Mouse (Mus musculus) cerebellum, adult 11-12 months (tissue): Measurements from ENCODE around the gene Pde4b.
A peak's percentile ranks its signal among the peaks of the same experiment; 100 is the strongest.

Experiments used
- DNase-seq: peaks from one replicate; pipeline ENCODE4 v3.0.0; 2022

Gene Pde4b

DNA sequence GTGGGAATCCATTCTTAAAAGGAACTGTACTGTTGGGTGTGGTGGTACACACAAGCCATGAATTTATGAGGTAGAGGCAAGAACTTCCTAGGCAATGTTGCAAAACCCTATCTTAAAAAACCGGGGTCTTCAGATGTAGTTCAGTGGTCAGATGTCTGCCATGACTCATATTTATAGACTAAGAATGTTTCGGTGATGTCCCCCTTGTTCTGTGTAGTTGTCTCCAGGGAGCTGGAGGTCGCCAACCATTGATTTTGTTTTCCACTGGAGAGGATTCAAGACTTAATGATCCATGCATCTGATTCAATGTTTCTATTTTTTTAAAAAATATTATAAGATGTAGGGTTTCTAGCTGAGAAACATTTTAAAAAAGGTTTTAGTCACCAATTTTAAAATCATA, 496.1 kb downstream of the Pde4b start:
- no peak for DNase-seq

DNA sequence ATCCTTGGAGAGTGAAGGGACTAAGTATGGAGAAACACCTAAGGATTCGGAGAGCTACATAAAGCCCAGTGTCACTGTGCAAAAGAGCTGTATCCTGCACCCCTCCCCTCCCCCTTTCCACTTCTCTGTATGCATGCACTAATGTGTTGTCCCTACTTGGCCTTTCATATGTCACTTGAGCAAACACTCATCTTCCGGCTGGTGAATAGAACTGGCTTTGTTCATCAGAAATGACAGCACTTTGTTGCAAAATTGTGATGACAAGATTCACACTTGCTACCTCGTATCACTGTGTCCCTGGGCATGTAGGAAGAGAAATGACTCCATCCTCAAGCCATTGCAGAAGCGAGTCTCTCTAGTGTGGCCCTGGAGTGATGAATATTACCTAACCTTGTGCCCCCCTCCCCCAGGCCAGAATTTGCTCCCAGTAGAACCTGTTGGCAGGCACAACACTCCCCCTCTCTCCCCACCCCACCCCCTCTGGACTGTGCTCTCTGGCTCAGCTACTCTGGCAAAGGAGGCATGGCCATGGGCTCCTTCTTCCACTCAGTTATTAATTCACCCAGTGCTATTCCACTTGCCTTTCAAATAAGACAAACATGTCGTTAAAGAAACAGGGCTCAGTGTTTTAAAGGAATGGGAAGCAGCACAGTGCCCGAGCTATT, 497.4 kb downstream of the Pde4b start:
- DNase-seq: no peak

DNA sequence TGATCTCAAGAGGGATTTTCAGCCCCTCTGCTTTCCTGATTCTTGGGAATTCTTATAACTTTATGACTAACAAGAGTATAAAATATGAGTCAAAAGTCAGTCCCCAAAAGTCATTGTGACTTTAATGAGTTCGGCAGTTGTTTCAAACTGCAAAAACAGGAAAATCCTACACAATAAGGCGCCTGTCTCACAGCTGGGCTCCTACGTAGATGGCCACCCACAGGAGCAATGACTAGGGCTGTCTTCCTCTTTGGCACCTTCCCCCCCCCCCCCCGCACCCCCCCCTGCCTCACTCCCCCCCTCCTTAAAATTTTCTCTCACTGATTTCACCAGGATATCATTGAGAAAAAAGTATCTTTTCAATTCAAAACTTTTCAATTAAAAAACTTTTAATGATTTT, 498.2 kb downstream of the Pde4b start:
- DNase-seq: no peak

DNA sequence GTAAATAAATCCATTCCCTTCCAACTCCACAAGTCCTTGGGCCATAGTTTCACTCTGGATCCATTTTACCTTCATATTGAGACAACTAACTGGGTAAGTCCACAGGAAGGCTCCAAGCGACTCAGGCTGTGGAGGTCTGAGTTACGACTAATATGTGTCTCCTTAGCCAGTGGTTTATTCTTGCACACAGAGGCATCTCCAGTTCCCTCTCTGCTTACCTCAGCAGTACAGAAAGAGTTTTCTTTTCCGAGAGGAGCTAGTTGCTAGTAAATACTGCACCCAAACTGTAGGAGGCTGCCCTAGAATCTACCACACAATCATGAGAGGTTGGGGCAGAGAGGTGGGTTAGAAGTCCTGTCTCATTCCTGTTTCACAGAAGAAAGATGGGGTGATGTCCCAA, 499.4 kb downstream of the Pde4b start:
- no peak for DNase-seq

DNA sequence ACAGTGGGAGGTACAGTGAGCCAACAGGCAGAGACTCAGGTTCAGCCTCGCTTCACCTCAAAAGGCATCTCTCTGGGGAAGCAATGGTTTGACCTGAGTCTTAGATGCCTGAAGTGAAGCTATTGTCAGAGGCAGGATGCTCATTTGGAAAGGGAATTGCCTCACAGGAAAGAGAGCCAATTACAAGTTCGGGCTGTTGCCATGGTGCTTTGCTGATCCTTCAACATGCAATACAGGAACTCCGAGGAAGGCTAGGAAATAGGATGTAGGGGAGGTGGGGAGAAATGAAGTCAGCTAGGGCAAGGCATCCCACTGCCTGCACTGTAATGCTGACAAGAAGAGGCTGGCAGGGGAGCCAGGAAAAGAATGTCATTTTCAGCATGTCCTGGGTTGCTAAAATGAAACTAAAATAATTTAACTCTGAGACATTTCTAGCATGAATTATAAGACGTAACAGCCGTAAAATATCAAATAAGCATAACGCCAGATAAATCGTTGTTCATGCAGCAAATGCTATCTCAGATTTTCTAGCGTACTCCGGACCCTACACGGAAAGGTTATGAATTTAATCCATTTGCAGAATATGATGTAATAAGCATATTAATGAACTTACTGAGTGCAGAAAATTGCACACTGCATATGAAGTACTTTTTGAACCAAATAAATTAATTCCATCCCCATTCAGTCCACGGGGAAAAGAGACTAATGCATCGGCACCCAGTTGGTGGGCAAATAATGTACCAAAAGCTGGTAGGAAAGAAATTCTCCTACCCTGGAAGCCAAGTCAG, 501.5 kb downstream of the Pde4b start:
- DNase-seq: peak; percentile 42

DNA sequence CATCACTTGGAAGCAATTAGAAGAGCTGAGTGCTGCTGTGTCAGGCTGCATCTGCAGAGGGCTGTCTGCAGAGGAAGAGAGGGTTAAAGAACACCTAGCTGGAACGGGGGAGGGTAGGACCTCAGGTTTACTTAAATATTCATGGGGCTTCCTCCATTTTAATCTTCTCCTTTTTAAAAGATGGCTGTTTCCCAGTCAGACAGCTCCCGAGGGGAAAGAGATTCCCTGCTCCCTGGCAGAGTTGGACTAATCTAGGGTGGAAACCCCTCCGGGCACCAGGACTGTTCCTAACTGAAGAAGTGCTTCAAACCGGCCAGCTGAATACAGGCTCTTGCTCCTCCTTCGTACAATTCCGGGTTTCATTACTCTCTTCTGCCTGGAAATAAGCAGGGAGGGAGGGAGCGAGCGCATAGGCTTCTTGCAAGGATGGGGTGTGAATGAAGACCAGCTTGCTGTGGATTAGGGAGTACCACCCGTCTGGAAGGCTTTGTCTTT, 502.2 kb downstream of the Pde4b start:
- DNase-seq: peak; percentile 42

DNA sequence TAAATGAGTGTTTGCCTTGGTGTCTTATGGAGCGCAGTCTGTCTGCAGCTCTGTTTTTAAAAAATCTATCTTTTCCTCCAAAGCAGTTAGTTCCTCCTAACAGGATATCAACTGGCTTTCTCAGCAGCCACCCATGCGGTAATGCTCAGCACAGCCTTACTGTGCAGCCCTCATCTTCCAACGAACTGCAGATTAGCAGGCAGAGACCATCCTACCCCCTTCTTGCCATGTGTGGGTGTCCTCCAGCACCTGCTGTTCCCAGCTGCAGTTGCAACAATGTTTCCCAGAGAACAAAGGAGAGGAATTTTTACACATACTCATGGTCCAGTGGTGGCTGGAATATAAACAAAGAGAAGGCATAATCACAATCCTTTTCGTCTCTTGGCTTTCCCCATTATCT, 504.5 kb downstream of the Pde4b start:
- no peak for DNase-seq

- DNase-seq: no peak
Measured at GRCm38 (mm10) chr4:102592541-102592940, 505.2 kb downstream of the Pde4b start.

DNA sequence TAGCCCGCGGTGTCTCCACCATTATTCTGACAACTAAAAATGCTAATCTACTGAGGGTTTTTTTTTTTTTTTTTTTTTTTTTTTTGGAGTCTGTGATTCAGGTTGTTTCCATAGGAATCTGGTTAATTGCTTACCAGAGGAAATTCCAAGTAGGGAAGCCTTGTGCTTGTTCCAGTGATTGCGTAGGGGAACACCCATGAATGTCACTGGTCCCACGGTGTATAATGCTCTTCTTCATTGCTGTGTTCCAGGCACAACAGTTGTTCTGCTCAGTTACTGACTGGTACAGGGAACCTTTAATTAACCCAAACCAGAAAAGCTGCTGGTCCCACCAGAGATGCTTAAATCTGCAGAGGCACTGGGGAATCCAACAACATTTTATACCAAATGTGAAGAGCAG, 506.3 kb downstream of the Pde4b start:
- DNase-seq: no peak

DNA sequence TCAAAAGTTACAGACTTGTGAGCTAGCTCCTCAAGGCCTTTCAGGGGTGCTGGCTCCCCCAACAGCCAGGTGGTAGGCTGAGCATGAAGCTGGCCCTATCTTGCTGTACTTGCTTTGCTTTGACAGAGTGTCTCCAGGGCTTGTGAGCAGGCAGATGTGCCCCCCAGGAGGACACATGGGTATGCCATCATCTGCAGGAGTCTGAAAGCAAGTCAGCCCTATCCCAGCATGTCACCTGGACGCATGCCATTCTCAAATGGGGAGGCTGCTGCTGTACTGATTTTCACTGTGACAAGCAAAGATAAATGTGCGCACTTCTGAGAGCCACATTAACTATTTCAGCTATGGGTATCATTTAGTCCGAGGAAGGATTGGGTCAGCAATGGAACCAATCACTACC, 507.2 kb downstream of the Pde4b start:
- peak; percentile 47 for DNase-seq

DNA sequence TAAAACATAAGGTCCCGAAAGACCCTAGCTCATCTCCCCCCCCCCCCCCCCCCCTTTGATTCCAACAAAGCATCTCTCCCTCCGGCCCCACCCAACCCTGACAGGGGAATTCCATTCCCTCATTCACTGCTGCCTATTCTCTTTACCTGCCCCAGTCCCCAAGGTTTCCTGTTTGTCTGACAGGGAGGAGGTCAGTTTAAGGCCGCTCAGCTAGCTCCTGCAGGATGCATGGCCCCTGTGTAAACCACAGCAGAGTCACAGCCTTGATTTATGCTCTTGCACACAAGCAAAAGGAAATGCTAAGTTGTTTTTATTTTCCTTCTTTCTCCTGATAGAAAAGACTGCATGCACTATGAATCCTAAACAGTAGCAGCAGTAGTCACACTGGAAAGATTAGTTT, 516.6 kb downstream of the Pde4b start:
- DNase-seq: no peak

DNA sequence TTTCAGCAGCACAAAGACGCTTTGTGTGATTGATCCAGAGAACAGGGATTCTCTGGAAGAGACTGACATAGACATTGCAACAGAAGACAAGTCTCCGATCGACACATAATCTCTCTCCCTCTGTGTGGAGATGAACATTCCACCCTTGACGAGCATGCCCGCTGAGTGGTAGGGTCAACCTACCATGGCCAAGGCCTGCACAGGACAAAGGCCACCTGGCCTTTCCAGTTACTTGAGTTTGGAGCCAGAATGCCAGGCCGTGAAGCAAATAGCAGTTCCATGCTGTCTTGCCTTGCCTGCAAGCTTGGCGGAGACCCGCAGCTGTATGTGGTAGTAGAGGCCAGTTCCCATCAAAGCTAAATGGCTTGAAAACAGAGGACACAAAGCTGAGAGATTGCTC, 517.9 kb downstream of the Pde4b start:
- no peak for DNase-seq

- no peak for DNase-seq
Measured at GRCm38 (mm10) chr4:102605722-102606341, 518.5 kb downstream of the Pde4b start.

DNA sequence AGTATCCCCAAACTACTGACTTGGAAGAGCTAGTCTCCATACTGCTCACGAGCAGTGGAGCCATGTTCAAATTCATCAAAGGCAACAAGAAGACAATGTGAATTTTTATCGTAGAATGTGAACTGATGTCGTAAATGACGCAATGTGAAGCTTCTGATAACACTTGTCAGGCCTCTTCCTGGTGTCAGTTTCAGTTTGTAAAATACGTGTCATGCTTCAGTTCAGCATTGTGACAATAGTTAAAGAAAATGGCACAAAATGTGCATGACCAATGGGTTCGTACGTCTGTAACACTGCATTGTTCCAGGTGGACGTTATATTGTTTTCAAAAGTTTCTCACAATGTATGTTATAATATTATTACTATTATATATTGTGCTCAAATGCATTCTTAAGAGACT, 519.5 kb downstream of the Pde4b start:
- no peak for DNase-seq

- DNase-seq: no peak
Measured at GRCm38 (mm10) chr4:102607744-102608416, 520.5 kb downstream of the Pde4b start.

- no peak for DNase-seq
Measured at GRCm38 (mm10) chr4:102612596-102612995, 525.3 kb downstream of the Pde4b start.

DNA sequence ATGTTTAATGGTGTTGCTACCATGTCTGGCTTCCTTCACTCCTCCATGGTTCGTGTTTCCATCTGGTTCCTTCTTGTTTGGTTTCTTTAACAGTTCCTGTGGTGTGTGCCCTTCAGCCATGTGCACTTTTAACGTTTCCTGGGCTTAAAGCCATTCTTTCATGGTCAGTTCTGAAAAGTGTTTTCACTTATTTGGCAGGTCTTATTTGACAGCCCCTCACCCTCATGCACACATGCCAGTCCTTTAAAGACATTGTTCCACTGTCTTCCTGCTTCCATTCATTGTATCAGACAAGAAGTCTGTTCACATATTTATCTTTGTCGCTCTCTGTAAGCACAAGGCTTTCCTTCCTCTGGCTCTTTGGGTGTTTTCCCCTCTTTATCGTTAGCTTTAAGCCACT, 530.4 kb downstream of the Pde4b start:
- DNase-seq: no peak

- DNase-seq: no peak
Measured at GRCm38 (mm10) chr4:102618609-102619008, 531.3 kb downstream of the Pde4b start.

DNA sequence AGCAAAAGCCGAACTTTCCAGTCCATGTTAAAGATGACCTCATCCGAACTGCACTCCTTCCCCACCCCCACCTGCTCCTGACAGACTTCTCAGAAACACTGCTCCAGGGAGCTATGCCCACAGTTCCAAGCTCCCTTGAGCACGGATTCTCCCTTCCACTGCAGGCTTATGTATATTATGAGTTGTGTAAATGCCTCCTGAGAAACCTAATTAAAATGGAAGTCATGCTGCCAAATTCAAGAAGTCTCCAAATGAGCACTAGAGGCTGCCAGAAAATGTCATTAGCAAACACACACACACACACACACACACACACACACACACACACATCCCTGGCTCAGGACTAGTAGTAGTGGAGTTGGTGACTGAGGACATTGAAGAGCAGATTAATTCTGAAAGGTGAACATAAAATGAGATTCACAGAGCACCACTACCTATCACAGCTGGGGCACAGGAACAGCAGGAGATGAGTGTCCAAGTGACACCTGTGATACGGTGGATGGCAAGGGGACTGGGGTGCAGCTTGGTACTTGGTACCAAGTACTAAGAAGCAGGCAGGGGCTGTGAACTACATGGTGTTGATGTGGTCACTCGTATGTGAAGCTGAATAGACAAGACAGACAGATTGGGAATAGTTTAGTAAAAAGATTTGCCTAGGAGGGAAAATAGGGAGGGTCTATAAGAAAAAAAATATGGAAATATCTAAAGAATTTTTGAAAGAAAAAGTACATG, 533.0 kb downstream of the Pde4b start:
- DNase-seq: peak; percentile 8

GRCm38 (mm10) chr4:102621120-102621519, 533.8 kb downstream of the Pde4b start:
- DNase-seq: no peak

DNA sequence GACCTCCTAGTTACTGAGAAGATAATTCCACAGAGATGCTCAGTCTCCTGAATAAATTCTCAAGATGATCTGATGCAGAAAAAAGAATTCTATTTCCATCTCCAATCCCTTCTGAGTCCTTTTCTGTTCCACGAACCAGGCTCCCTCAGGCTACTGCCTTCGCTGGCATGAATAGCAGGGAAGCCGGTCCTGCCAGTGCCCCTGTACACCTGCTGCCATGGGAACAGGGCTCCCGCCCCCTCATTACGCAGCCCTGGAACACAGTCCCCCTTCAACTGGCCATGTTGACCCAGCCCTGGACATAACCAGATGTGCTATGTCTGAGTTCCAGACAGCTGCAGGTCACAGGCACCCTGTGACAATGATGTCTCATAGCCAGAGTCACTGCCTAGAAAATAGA, 535.6 kb downstream of the Pde4b start:
- peak; percentile 6 for DNase-seq

- no peak for DNase-seq
Measured at GRCm38 (mm10) chr4:102623789-102624611, 536.7 kb downstream of the Pde4b start.
